Mouse (Mus musculus) cerebellum, postnatal 10 days (tissue): ENCODE results near the gene Cela1.

Source experiments
- DNase-seq, 2 experiments: peaks; one replicate each; pipeline ENCODE4 v3.0.0; 2021; ENCODE audit warnings: mixed read lengths in 2 of 2

Gene Cela1

GRCm38 (mm10) chr15:100687430-100687971 lies at the start of gene Cela1:
TSS of gene Cela1 (minus strand) at chr15:100687921.
- DNase-seq, result no peak

DNA sequence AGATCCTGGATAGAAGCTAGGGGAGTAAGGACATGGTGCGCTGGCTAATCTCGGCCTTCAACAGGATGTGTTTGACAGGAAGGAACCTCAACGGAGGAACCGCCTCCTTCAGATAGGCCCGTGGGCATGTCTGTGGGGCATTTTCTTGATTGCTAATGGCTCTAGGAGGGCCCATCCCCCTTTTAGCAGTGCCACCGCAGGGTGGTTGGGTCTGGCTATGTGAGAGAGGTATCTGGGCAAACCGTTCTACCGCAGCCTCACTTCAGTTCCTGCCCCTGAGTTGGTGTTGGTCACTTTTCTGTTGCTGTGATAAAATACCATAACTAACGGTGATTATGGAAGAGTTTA lies 48.2 kb upstream of the Cela1 start:
- no peak for DNase-seq

GRCm38 (mm10) chr15:100735095-100735952 lies 47.6 kb upstream of the Cela1 start:
- DNase-seq, result peak; percentile 59 to 68

DNA sequence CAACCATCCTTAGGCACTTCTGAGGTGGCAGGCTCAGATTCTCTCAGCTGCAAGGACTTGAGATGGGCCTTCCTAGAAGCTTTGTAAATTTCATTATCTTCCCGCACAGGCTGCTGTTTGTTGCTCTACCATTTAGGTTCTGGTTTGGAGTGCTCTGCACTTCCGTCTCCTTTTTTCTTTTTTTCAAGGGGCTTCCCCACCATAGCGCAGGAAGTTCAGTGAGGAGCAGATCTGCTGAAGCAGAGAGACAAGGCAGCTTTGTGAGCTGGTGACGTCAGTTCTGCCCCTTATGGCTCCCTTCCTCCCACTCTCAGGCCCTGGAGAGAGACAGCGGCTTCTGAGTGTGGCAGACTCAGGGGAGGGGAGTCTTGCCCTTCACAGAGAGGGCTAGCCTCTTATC lies 44.9 kb upstream of the Cela1 start:
- DNase-seq, result no peak

DNA sequence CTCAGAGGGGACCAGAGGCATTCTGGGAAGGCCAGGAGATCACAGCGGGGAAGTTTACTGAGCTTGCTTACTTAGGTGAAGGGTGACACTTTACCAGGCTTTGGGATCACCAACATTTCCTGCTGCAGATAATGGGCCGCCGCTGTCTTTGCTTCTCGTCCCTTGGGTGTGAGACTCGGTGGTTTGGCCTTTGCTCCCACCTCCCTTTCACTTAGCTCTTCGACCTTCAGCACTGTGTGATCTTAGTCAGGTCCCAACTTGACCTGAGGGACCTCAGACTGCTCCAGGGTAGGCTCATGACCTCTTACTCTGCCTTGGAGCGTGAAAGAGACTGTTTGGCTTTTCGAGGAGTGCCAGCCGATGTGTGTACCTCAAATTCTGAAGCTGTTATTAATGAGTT lies 43.4 kb upstream of the Cela1 start:
- no peak for DNase-seq

DNA sequence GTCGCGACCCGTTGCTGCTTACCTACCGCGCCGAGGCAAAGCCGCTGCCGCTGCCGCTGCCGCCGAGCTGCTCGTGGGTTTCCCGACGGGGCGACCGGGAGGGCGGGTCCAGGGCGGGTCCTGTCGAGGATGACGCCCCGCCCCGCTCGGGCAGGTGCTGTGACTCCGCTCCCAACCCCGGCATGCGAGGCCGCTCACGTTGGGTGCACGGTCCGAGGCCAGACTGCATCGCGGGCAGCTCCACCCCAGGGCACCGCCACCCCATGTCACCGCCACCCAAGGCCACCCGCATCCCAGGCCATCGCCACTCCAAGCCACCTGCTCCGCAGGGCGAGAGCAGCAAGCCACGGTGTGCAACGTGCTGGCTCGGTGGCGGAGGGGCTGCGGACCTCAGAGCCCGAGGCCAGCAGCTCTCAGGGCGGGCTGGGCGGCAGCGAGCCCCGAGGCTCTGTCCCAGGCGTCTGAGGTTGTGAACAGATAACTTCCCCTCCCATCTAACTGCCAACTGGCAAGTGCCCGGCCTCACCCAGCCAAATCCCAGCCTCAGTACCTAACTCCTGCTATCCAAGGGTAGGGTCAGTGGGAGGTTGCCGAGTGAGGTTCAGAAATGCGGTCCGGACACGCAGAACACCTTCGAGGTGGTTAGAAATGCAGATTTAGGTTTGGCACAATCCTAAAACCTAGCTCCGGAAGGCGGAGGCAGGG lies 41.7 kb upstream of the Cela1 start, which contains the start of gene Galnt6:
Gene Galnt6 (minus strand): TSS at position 96 of the 705 bp plus-strand sequence.
- peak; percentile 53 to 62 for DNase-seq

GRCm38 (mm10) chr15:100728586-100728985 lies 40.9 kb upstream of the Cela1 start:
- no peak for DNase-seq

GRCm38 (mm10) chr15:100727834-100728233 lies 40.1 kb upstream of the Cela1 start:
- no peak for DNase-seq

DNA sequence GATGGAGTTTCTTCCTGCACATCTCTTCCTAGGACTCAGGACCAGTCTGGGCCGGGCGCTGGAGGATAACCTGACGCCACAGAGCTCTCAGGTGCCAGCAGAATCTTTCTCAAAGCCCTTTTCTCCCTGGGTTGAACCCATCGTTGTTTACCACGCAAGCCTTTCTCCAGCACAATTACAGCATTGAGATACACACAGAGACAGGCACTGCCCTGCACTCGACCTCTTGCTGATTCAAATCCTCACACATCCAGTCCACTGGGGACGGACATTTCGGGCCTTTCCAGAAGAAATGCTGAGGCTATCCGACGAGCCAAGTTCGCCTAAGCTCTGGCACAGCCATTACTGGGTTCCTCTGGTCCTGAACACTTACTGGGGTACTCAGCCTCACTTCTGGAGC lies 39.0 kb upstream of the Cela1 start:
- DNase-seq, result no peak

DNA sequence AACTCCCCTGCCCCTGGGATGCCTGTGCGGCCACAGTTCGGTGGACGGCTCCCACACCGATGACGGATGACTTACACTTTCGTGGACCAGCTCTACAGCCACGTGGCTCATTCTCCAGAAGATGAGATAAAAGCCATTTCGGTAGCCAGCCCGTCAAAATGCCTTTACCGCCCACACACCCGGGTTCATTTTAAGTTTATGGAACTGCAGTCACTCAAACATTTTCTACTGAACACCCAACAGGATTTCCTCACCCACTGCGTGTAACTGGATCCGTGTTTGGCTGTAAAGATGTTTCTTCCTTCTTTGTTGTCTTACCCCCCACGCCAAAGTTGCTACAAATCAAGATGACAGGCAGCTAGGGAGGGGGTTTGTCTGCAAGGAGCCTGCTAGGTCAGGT lies 35.8 kb upstream of the Cela1 start:
- DNase-seq, result no peak

- no peak for DNase-seq
Observed at GRCm38 (mm10) chr15:100722564-100722963, 34.8 kb upstream of the Cela1 start.

GRCm38 (mm10) chr15:100722026-100722425 lies 34.3 kb upstream of the Cela1 start:
- no peak for DNase-seq

- DNase-seq, result no peak
Observed at GRCm38 (mm10) chr15:100721445-100721844, 33.7 kb upstream of the Cela1 start.

GRCm38 (mm10) chr15:100720066-100720465 lies 32.3 kb upstream of the Cela1 start:
- no peak for DNase-seq

DNA sequence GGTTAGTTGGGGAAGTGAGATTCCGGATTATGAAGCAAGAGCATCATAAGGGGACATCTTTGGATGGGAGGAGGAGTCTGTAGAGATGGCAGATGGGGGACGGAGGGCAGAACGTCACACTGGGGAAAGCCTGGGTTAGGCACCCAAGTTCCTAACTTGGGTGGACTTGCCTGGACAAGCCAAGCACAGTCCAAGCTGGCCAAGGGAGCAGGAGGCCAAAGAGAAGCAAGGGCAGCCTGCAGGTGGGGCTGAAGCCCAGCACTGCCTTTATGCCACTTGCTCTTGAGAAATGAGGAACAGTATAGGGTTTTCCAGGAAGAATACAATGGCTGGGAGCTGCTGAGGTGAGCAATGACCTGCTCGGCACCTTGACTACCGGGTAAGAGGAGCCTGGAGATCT lies 31.5 kb upstream of the Cela1 start:
- DNase-seq, result no peak

DNA sequence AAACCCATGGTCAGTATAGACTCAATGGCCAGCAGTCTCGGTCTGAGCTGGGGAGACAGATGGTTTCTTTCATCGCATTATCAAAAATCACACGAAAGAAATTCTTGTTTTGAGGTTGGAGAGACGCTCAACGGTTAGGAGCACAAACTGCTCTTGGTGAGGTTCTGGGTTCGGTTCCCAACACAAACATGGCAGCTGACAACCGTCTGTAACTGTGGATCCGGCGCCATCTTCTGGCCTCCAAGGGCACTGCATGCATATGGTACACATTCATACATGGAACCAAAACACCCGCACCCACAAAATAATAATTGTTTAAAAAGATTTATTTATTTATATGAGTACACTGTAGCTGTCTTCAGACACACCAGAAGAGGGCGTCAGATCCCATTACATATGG lies 30.9 kb upstream of the Cela1 start:
- no peak for DNase-seq

DNA sequence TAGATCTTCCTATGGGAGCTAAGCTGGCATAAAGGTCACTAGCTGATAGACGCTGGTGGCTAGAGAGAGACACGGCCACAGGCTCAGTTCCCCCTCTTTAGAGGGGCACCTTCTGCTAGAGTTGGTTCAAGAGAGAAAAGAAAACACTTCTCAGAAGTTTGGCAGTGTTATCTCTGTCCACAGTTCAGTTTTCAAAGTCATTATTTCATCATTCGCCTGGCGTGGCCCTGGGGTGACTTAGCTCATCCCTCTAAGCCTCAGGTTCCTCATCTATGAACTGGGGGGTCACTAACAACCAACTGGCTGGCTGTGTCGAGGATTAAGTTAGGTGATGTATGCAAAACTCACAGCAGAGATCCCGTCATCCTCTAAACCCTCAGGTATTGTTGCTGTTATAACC lies 30.2 kb upstream of the Cela1 start:
- DNase-seq, result no peak

DNA sequence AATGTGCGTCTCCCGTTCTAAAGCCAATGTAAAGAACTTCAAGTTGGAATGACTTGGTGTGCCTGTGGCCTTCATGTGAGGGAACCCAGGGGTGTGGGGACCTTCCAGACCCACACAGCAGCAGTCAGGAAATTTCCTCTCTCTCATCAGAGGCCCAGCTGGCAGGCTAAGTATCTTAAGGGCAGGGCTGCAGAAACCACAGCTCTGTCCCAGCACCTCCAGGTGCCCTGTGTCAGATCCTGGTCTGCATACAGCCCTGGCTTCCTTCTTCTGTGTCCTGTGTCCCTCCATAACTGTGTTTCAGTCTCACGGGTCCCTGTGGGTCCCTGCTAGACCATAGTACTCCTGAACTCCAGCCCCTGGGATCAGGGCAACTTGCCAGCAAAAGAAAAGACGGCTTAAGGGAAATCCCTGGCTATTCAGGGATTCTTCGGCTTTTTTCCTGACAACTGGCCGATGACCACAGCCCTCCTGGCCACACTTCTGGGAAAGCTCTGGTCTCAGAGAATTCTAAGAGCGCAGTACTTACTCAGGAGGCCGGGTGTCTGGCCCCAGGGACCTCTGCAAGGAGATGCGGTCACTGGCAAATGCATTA lies 27.8 kb upstream of the Cela1 start:
- peak in 1 of 2 experiments; percentile 23 for DNase-seq

GRCm38 (mm10) chr15:100714470-100714869 lies 26.7 kb upstream of the Cela1 start:
- no peak for DNase-seq

- DNase-seq, result no peak
Observed at GRCm38 (mm10) chr15:100710838-100711237, 23.1 kb upstream of the Cela1 start.

GRCm38 (mm10) chr15:100708433-100709078 lies 20.8 kb upstream of the Cela1 start:
- DNase-seq, result no peak

GRCm38 (mm10) chr15:100706226-100706625 lies 18.5 kb upstream of the Cela1 start:
- DNase-seq, result no peak

DNA sequence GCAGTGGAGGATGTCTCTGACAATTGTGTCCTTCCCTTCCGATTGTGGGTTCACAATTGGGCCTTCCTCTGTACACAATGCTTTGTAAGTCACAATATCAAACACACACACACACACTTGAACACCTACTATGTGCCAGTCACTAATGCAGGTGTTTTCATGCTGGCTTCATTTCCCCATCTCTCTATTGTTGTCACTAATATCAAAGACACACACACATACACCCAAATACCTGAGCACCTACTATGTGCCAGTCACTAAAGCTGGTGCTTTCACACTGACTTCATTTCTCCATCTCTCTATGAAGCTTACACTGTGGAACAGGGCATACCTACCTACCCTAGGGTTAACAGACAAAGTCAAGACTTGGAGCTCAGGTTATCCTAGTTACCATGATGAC lies 17.7 kb upstream of the Cela1 start:
- no peak for DNase-seq
